Mouse (Mus musculus) myocyte (in vitro differentiated cells): ENCODE measurements at regions not wholly inside any gene's neighbourhood (a gene's known extent, or its start where the extent isn't known, plus 50 kb on each side); places are given as distances from the start of the nearest gene placed in this dataset.

Experiments used
- H3K27me3 ChIP-seq: one replicate; pipeline ENCODE4 v1.6.1; 2011; ENCODE audit not compliant: control insufficient read depth, insufficient read depth, insufficient read length
- H3K36me3 ChIP-seq: one replicate; pipeline ENCODE4 v1.6.1; 2011; ENCODE audit not compliant: control insufficient read depth, insufficient read depth
- H3K4me2 ChIP-seq: one replicate; pipeline ENCODE4 v1.6.1; 2011; ENCODE audit warnings: low read depth, control low read depth
- H3K4me3 ChIP-seq: one replicate; pipeline ENCODE4 v1.5.1; 2011; ENCODE audit warnings: mild to moderate bottlenecking, control low read depth, moderate library complexity
- H3K79me2 ChIP-seq: one replicate; pipeline ENCODE4 v1.6.1; 2011; ENCODE audit not compliant: control insufficient read depth, insufficient read depth
- H3ac ChIP-seq: one replicate; pipeline ENCODE4 v1.6.1; 2011; ENCODE audit not compliant: control insufficient read depth, insufficient read length
- CEBPB ChIP-seq: IDR thresholded peaks from 2 replicates; pipeline ENCODE4 v1.6.1; 2011; ENCODE audit warnings: mild to moderate bottlenecking, moderate library complexity; ENCODE audit not compliant: poor library complexity, insufficient read depth, severe bottlenecking
- E2F4 ChIP-seq: IDR thresholded peaks from one replicate; pipeline ENCODE4 v1.6.1; 2011; ENCODE audit warnings: mild to moderate bottlenecking, control low read depth, moderate library complexity; ENCODE audit not compliant: insufficient read depth
- MAX ChIP-seq: IDR thresholded peaks from one replicate; pipeline ENCODE4 v1.6.1; 2011; ENCODE audit warnings: low read depth, mild to moderate bottlenecking, control low read depth
- MYOD1 ChIP-seq, 3 experiments: IDR thresholded peaks; one replicate each; pipeline ENCODE4 v1.6.1; 2011; ENCODE audit warnings: control low read depth in 2 of 3, low read depth in 2 of 3, mild to moderate bottlenecking in 2 of 3, moderate library complexity in 1 of 3; ENCODE audit not compliant: insufficient read length in 2 of 3, control insufficient read depth in 1 of 3
- MYOG ChIP-seq, 3 experiments: IDR thresholded peaks; one replicate each; pipeline ENCODE4 v1.6.1; 2011; ENCODE audit warnings: control low read depth in 2 of 3, low read depth in 2 of 3, mild to moderate bottlenecking in 2 of 3; ENCODE audit not compliant: insufficient read length in 2 of 3, control insufficient read depth in 1 of 3, insufficient read depth in 1 of 3
- POLR2A ChIP-seq: IDR thresholded peaks from one replicate; pipeline ENCODE4 v1.6.1; 2011; ENCODE audit warnings: low read depth, mild to moderate bottlenecking, control low read depth, moderate library complexity; ENCODE audit not compliant: insufficient read length
- POLR2AphosphoS2 ChIP-seq: IDR thresholded peaks from one replicate; pipeline ENCODE4 v1.6.1; 2011; ENCODE audit warnings: low read depth, control low read depth; ENCODE audit not compliant: insufficient read length
- REST ChIP-seq: IDR thresholded peaks from one replicate; pipeline ENCODE4 v1.6.1; 2011; ENCODE audit warnings: mild to moderate bottlenecking, control low read depth, moderate library complexity; ENCODE audit not compliant: insufficient read depth, insufficient read length
- SRF ChIP-seq: IDR thresholded peaks from one replicate; pipeline ENCODE4 v1.6.1; 2011; ENCODE audit warnings: low read depth; ENCODE audit not compliant: control insufficient read depth, insufficient read length
- TCF12 ChIP-seq: IDR thresholded peaks from one replicate; pipeline ENCODE4 v1.6.1; 2011; ENCODE audit warnings: mild to moderate bottlenecking, control low read depth; ENCODE audit not compliant: poor library complexity, insufficient read depth, severe bottlenecking
- TCF3 ChIP-seq: IDR thresholded peaks from one replicate; pipeline ENCODE4 v1.6.1; 2011; ENCODE audit warnings: low read depth, control low read depth; ENCODE audit not compliant: insufficient read length
- USF1 ChIP-seq: IDR thresholded peaks from one replicate; pipeline ENCODE4 v1.6.1; 2011; ENCODE audit warnings: low read depth, mild to moderate bottlenecking, control low read depth, moderate library complexity

GRCm38 (mm10) chr9:61487146-61487545 lies 115.0 kb downstream of the Tle3 start:
- Histone ChIP-seq H3K36me3 (no peaks in the 10 kb centered on the region), H3K4me2 (no peak overlapping the region), H3K79me2 (no peaks in the 10 kb centered on the region), H3ac (no peak overlapping the region), H3K4me3 (no peak overlapping the region), H3K27me3 (peaks cover 27% of the 10 kb centered on the region)
- no peak for TF ChIP-seq E2F4
- no peak for TF ChIP-seq SRF
- TF ChIP-seq REST = no peak
- no peak for TF ChIP-seq USF1
- no peak for TF ChIP-seq MYOD1 (IDR thresholded peaks at IDR 0.05; ENCODE audit: control insufficient read depth in 1 of 3, insufficient read length in 2 of 3, low read depth in 2 of 3)
- no peak for TF ChIP-seq TCF3
- no peak for TF ChIP-seq POLR2AphosphoS2
- TF ChIP-seq MAX = no peak
- no peak for TF ChIP-seq MYOG (IDR thresholded peaks at IDR 0.05; ENCODE audit: control insufficient read depth in 1 of 3, insufficient read depth in 1 of 3, insufficient read length in 2 of 3, low read depth in 2 of 3)
- TF ChIP-seq CEBPB = no peak
- TF ChIP-seq TCF12 = no peak

- TF ChIP-seq CEBPB = no peak
- TF ChIP-seq POLR2AphosphoS2 = no peak
- peak; percentile 85 for TF ChIP-seq REST
- TF ChIP-seq POLR2A = no peak
- TF ChIP-seq MYOD1 (IDR thresholded peaks at IDR 0.05; ENCODE audit: control insufficient read depth in 1 of 3, insufficient read length in 2 of 3, low read depth in 2 of 3) = peak in 1 of 3 experiments; percentile 6
- Histone ChIP-seq H3K27me3 (peaks cover 10% of the 10 kb centered on the region), H3ac (no peak overlapping the region), H3K4me2 (no peak overlapping the region), H3K36me3 (no peaks in the 10 kb centered on the region), H3K79me2 (no peaks in the 10 kb centered on the region), H3K4me3 (no peak overlapping the region)
Observed at GRCm38 (mm10) chr9:61484391-61484790, 112.2 kb downstream of the Tle3 start.

DNA sequence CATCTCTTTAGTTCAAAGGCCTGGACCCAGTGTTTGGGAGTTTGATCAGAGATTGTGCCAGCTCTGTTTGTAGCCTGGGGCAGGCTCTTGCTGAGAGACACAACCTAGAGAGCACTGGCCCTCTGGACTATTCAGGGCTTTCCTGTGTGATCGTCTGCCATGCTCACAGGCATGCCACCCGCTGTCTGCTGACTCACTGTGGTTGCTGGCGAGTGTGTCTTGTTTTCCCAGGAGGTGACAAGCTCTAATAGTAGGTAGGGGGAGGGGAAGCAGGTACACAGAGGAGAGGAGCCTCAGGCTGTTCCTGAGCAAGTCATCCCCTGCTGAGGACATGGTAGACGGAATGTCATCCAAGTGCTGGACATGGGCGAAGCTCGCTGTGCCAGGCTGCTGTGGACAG lies 107.5 kb downstream of the Tle3 start:
- no peaks in the 10 kb centered on the region for H3K79me2 ChIP-seq
- H3K4me3 ChIP-seq = no peak overlapping the region
- peak in 1 of 3 experiments; percentile 23 for TF ChIP-seq MYOG (IDR thresholded peaks at IDR 0.05; ENCODE audit: control insufficient read depth in 1 of 3, insufficient read depth in 1 of 3, insufficient read length in 2 of 3, low read depth in 2 of 3)
- no peak for TF ChIP-seq MAX
- TF ChIP-seq MYOD1 (IDR thresholded peaks at IDR 0.05; ENCODE audit: control insufficient read depth in 1 of 3, insufficient read length in 2 of 3, low read depth in 2 of 3) = no peak
- TF ChIP-seq TCF12 = no peak
- no peaks in the 10 kb centered on the region for H3K27me3 ChIP-seq
- H3ac ChIP-seq = no peak overlapping the region
- H3K4me2 ChIP-seq = peak overlapping the region; percentile 61
- no peaks in the 10 kb centered on the region for H3K36me3 ChIP-seq

- TF ChIP-seq POLR2A = no peak
- no peak for TF ChIP-seq POLR2AphosphoS2
- no peak for TF ChIP-seq TCF3
- no peak for TF ChIP-seq REST
- no peak for TF ChIP-seq SRF
- no peak for TF ChIP-seq USF1
- no peak for TF ChIP-seq MYOG (IDR thresholded peaks at IDR 0.05; ENCODE audit: control insufficient read depth in 1 of 3, insufficient read depth in 1 of 3, insufficient read length in 2 of 3, low read depth in 2 of 3)
- TF ChIP-seq TCF12 = no peak
- TF ChIP-seq MYOD1 (IDR thresholded peaks at IDR 0.05; ENCODE audit: control insufficient read depth in 1 of 3, insufficient read length in 2 of 3, low read depth in 2 of 3) = no peak
- TF ChIP-seq MAX = no peak
- no peak for TF ChIP-seq E2F4
- TF ChIP-seq CEBPB = no peak
- Histone ChIP-seq H3ac (no peak overlapping the region), H3K36me3 (no peaks in the 10 kb centered on the region), H3K4me3 (no peak overlapping the region), H3K79me2 (no peaks in the 10 kb centered on the region), H3K27me3 (peaks cover 8% of the 10 kb centered on the region), H3K4me2 (peak overlapping the region; percentile 61)
Observed at GRCm38 (mm10) chr9:61478862-61479261, 106.7 kb downstream of the Tle3 start.

DNA sequence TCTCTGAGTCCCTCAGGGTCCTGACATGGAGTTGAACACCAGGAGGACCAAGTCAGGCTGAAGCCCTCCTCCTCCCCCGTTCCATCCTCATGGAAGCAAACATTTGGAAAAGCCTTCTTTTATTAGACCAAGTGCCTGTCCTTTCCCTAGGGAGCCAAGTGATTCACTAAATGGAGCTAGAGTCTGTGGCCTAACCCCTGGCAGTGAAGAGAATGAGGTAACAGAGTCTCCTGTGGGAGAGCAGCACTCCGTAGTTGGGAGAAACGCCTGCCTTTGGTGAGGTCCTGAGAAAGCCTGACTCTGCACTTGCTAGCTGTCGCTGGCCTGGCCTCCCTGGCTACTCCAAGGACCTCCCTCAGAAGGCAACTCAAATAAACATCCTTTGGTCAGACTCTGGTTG lies 104.2 kb downstream of the Tle3 start:
- Histone ChIP-seq H3K36me3 (no peaks in the 10 kb centered on the region), H3K27me3 (peaks cover 8% of the 10 kb centered on the region), H3K4me3 (no peak overlapping the region), H3ac (no peak overlapping the region), H3K79me2 (no peaks in the 10 kb centered on the region), H3K4me2 (no peak overlapping the region)
- TF ChIP-seq SRF (no peak), TCF3 (no peak), MYOD1 (IDR thresholded peaks at IDR 0.05; ENCODE audit: control insufficient read depth in 1 of 3, insufficient read length in 2 of 3, low read depth in 2 of 3) (no peak), E2F4 (no peak), USF1 (no peak), REST (no peak), CEBPB (no peak), MYOG (IDR thresholded peaks at IDR 0.05; ENCODE audit: control insufficient read depth in 1 of 3, insufficient read depth in 1 of 3, insufficient read length in 2 of 3, low read depth in 2 of 3) (no peak), TCF12 (no peak), POLR2AphosphoS2 (no peak)
